Mouse (Mus musculus) thymus, postnatal 36 days (tissue): ENCODE results near the gene Washc3.

Experiments
- DNase-seq, 2 experiments: peaks; one replicate each; pipeline ENCODE4 v3.0.0; 2022; ENCODE audit warnings: mixed read lengths in 2 of 2

The Washc3 gene

GRCm38 (mm10) chr10:88200951-88201638, at the start of gene Washc3:
Washc3 (plus strand) TSS chr10:88201093.
- DNase-seq, result peak; percentile 89 to 91

GRCm38 (mm10) chr10:88151658-88152057, 49.2 kb upstream of the Washc3 start:
- no peak for DNase-seq

- DNase-seq, result no peak
These were observed 38.8 kb upstream of the Washc3 start for GRCm38 (mm10) chr10:88162096-88162495.

- DNase-seq, result no peak
These were observed 38.2 kb upstream of the Washc3 start for GRCm38 (mm10) chr10:88162676-88163075.

- peak in 1 of 2 experiments; percentile 20 for DNase-seq
These were observed 34.7 kb upstream of the Washc3 start for GRCm38 (mm10) chr10:88166158-88166557.

- DNase-seq, result no peak
These were observed 33.3 kb upstream of the Washc3 start for GRCm38 (mm10) chr10:88167438-88168077.

GRCm38 (mm10) chr10:88200541-88200940, 352 bp upstream of the Washc3 start:
- no peak for DNase-seq

- DNase-seq, result no peak
These were observed 757 bp downstream of the Washc3 start for GRCm38 (mm10) chr10:88201650-88202049.

- DNase-seq, result peak; percentile 15 to 35
These were observed 1.7 kb downstream of the Washc3 start for GRCm38 (mm10) chr10:88202581-88202980.

GRCm38 (mm10) chr10:88203236-88203635, 2.3 kb downstream of the Washc3 start:
- DNase-seq, result peak; percentile 13 to 37

- no peak for DNase-seq
These were observed 11.8 kb downstream of the Washc3 start for GRCm38 (mm10) chr10:88212644-88213043.

- no peak for DNase-seq
These were observed 14.1 kb downstream of the Washc3 start for GRCm38 (mm10) chr10:88214800-88215514.

- DNase-seq, result no peak
These were observed 17.3 kb downstream of the Washc3 start for GRCm38 (mm10) chr10:88218161-88218560.

- DNase-seq, result no peak
These were observed 20.8 kb downstream of the Washc3 start for GRCm38 (mm10) chr10:88221718-88222117.

- DNase-seq, result no peak
These were observed 24.5 kb downstream of the Washc3 start for GRCm38 (mm10) chr10:88225421-88225820.

- DNase-seq, result no peak
These were observed 27.1 kb downstream of the Washc3 start for GRCm38 (mm10) chr10:88227962-88228361.

- no peak for DNase-seq
These were observed 27.7 kb downstream of the Washc3 start for GRCm38 (mm10) chr10:88228521-88229017.

GRCm38 (mm10) chr10:88231671-88232070, 30.8 kb downstream of the Washc3 start:
- no peak for DNase-seq

- DNase-seq, result no peak
These were observed 31.9 kb downstream of the Washc3 start for GRCm38 (mm10) chr10:88232765-88233164.

- DNase-seq, result no peak
These were observed 43.8 kb downstream of the Washc3 start for GRCm38 (mm10) chr10:88244681-88245080.

GRCm38 (mm10) chr10:88250300-88250699, 49.4 kb downstream of the Washc3 start:
- no peak for DNase-seq

- DNase-seq, result no peak
These were observed 51.4 kb downstream of the Washc3 start for GRCm38 (mm10) chr10:88252121-88252862.

GRCm38 (mm10) chr10:88255556-88255955, 54.7 kb downstream of the Washc3 start:
- no peak for DNase-seq
